Mouse (Mus musculus) left cerebral cortex, adult 2 months (tissue): ENCODE measurements around the gene Cd3d. TPM values are rescaled to one million over a fixed set of nuclear protein-coding genes. Genes with fewer than 3 reads are reported as not detected.

ENCODE experiments used
- DNase-seq, 2 experiments: peaks; one replicate each; pipeline ENCODE4 v3.0.0; 2021 to 2022; ENCODE audit warnings: low spot score in 2 of 2, mixed read lengths in 1 of 2; ENCODE audit errors: extremely low spot score in 1 of 2
- H3K27ac ChIP-seq: fragments of 200-600 bp; 2 replicates; pipeline ENCODE4 v1.8.1; 2022
- H3K4me3 ChIP-seq: fragments of 200-600 bp; 2 replicates; pipeline ENCODE4 v1.8.1; 2022
- CTCF ChIP-seq: fragments of 200-600 bp; IDR thresholded peaks from 2 replicates; pipeline ENCODE4 v1.8.1; 2022; ENCODE audit warnings: antibody characterized with exemption, mild to moderate bottlenecking, moderate library complexity
- intact Hi-C: fragments of 180-260 bp; cut with DNase I; formaldehyde crosslinking; loops from one replicate; pipeline ENCODE4 v1.15.1; 2025
- total RNA-seq, 2 experiments: library from RNA; stranded (reverse); gene quantifications; 2 replicates each; pipeline ENCODE4 v1.2.3; 2021

Cd3d gene
- total RNA-seq, 2 experiments from 2014 or later: not detected

DNA sequence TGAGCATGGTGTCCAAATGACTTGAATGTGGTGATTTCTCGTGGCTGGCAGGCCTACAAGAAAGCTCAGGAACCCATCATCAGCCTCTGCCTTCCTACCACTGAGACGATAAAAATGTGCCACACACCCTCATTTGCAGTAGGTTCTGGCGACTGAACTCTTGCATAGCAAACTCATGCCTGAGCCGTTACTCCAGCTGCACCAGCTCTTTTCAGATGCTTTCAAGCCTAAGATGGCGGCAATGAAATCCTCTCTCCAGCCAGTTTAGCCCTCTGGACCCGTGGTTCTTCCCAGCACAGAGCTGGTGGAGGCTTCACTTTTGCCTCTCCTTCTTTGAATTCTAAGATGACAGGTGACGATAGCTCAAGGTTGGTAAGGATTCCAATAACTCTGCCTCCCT, 1.8 kb upstream of the Cd3d start:
- Histone ChIP-seq H3K4me3 (no peak overlapping the region), H3K27ac (no peak overlapping the region)
- no peak for TF ChIP-seq CTCF
- DNase-seq: no peak
- intact Hi-C loops: no loop called here

- Histone ChIP-seq H3K4me3 (no peak within 1 kb of the TSS), H3K27ac (no peak within 1 kb of the TSS)
- no peak for DNase-seq
- TF ChIP-seq CTCF: no peak
- intact Hi-C loops: no loop called here
These were observed 1.3 kb upstream of the Cd3d start, which contains the start of gene Cd3g for GRCm38 (mm10) chr9:44980242-44980641. Cd3g (minus strand) TSS chr9:44980431.

DNA sequence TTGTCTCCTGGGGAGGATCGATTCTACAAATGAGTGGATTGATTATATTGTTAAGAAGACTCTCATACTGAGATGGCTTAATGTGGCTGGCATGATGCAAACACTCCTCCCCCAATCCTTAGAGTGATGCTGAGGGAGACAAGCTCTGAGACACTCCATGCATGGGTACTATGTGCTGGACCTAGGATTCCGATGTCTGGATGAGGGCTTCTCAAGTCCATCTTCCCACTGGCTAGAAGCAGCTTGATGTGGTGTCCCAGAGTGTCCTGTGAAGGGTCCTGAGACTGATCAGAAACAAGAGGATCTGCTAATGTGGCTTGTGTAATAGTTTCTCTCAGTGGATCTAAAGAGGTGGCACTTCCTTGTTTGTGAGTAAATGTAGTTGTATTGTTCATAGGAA, 482 bp upstream of the Cd3d start:
- intact Hi-C loops: no loop called here
- no peak overlapping the region for H3K4me3 ChIP-seq
- no peak for TF ChIP-seq CTCF
- DNase-seq: no peak
- no peak overlapping the region for H3K27ac ChIP-seq

GRCm38 (mm10) chr9:44982081-44982480, 495 bp downstream of the Cd3d start:
- Histone ChIP-seq H3K4me3 (no peak overlapping the region), H3K27ac (no peak overlapping the region)
- intact Hi-C loops: no loop called here
- no peak for TF ChIP-seq CTCF
- no peak for DNase-seq

- no peak for TF ChIP-seq CTCF
- no peak for DNase-seq
- Histone ChIP-seq H3K27ac (no peak overlapping the region), H3K4me3 (no peak overlapping the region)
- intact Hi-C loops: no loop called here
These were observed 945 bp downstream of the Cd3d start for GRCm38 (mm10) chr9:44982531-44982930.

DNA sequence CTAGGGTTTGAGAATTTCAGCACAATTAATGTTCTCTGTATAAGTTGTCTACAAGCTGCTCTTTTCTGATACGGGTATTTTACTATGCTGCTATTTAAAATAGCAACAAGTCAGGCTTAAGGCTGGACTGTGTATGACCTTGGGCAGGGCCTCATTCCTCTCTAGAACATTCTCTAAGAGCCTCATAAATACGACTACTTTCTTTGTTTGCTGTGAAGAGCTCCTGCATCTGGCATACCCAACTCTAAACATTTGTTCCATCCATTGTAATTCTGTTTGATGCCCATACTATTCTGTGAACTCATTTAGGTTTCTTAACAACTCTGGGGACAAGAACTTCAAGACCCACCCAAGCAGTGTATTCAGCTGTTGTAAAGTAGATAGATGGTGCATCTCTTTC, 1.4 kb downstream of the Cd3d start:
- H3K27ac ChIP-seq: no peak overlapping the region
- intact Hi-C loops: no loop called here
- TF ChIP-seq CTCF: no peak
- no peak for DNase-seq
- H3K4me3 ChIP-seq: no peak overlapping the region

DNA sequence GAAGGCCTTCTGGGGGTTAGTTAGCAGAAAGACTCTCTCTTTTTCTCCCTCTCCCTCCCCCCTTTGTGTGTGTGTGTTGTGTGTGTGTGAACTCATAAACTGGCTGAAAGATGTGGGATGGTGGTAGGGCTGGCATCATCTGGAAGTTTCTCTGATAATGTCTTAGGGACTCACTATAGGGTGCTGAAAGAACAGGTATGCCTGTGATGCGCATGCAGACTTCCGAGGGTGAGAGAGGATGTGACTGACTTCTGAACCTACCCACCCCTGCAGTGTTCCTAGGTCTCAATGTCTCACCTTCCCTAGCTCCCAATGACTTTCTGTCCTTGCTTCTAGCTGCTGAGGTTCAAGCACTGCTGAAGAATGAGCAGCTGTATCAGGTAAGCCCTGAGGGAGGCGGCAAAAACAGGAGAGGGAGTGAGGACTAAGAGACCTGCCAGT, 4.2 kb downstream of the Cd3d start:
- intact Hi-C loops: no loop called here
- Histone ChIP-seq H3K4me3 (no peak overlapping the region), H3K27ac (no peak overlapping the region)
- no peak for DNase-seq
- TF ChIP-seq CTCF: no peak

- Histone ChIP-seq H3K4me3 (no peak overlapping the region), H3K27ac (no peak overlapping the region)
- intact Hi-C loops: no loop called here
- no peak for DNase-seq
- no peak for TF ChIP-seq CTCF
These were observed 4.7 kb downstream of the Cd3d start for GRCm38 (mm10) chr9:44986242-44986781.

DNA sequence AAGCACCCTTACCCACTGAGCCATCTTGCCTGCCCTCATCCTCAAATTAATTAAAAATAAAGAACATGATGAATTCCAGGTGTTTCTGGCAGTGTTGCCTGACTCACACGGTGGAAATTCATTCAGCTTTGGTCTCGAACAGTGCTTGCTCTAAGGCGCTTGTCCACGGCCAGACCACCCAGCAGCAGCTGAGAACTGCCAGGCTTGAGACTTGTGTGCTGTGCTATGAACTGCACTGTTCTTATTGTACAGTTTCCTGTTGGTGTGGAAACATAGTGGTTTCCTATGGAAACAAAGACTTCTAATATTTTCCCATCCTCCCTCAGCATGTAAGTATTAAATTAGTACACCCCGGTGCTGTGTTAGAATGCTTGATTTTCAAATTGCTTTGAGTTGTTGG, 5.4 kb downstream of the Cd3d start:
- H3K27ac ChIP-seq: no peak overlapping the region
- no peak for DNase-seq
- intact Hi-C loops: no loop called here
- no peak for TF ChIP-seq CTCF
- H3K4me3 ChIP-seq: no peak overlapping the region

DNA sequence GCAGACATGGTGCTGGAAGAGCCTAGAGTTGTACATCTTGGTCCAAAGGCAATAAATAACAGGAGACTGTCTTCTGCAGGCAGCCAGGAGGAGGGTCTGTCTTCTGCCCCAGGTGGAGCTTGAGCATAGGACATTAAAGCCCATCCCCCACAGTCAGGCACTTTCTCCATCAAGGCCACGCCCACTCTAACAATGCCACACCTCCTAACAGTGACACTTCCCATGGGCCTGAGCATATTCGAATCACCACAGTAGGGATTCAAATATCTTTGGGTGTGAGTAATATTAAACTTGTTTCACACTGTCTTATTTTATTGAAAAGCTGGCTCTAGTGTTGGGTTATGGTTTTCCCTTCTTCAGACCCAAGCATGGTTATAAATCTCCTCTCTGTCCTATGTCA, 10.2 kb downstream of the Cd3d start:
- Histone ChIP-seq H3K4me3 (no peak overlapping the region), H3K27ac (no peak overlapping the region)
- no peak for TF ChIP-seq CTCF
- intact Hi-C loops: no loop called here
- DNase-seq: no peak

DNA sequence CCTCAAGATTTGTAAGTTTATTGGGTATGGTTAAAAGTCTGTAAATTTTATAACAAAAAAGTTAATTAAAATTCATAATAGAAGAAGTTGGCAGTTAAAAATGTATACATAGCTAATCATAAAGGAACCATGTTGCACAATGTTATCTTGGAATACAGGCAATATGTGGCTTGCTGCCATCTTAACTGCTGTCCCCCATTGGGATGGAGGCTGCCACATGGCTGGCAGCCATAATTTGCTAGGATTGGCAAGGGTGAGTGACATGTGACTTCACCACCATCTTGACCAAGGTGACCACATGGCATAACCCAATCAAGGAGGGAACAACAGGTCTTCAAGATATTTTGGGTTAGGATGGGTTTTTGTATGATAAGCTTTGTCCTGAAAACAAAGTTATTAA, 10.7 kb downstream of the Cd3d start:
- no peak for TF ChIP-seq CTCF
- H3K27ac ChIP-seq: no peak overlapping the region
- intact Hi-C loops: no loop called here
- H3K4me3 ChIP-seq: no peak overlapping the region
- DNase-seq: no peak

- Histone ChIP-seq H3K27ac (no peak overlapping the region), H3K4me3 (no peak overlapping the region)
- TF ChIP-seq CTCF: no peak
- intact Hi-C loops: no loop called here
- DNase-seq: no peak
These were observed 11.7 kb downstream of the Cd3d start for GRCm38 (mm10) chr9:44993268-44993667.

- Histone ChIP-seq H3K27ac (no peak overlapping the region), H3K4me3 (no peak overlapping the region)
- DNase-seq: no peak
- intact Hi-C loops: no loop called here
- no peak for TF ChIP-seq CTCF
These were observed 13.4 kb downstream of the Cd3d start for GRCm38 (mm10) chr9:44994962-44995361.

- no peak for TF ChIP-seq CTCF
- intact Hi-C loops: no loop called here
- H3K27ac ChIP-seq: no peak overlapping the region
- DNase-seq: no peak
- no peak overlapping the region for H3K4me3 ChIP-seq
These were observed 15.0 kb downstream of the Cd3d start for GRCm38 (mm10) chr9:44996590-44996989.
